Mouse (Mus musculus): ENCODE measurements at regions not wholly inside any gene's neighbourhood (a gene's known extent, or its start where the extent isn't known, plus 50 kb on each side); places are given as distances from the start of the nearest gene placed in this dataset.
"Not testable (repeated sequence)": the region's sequence is repeated elsewhere in the genome, so short reads cannot be mapped to it uniquely, and the experiment has no call there.

DNA sequence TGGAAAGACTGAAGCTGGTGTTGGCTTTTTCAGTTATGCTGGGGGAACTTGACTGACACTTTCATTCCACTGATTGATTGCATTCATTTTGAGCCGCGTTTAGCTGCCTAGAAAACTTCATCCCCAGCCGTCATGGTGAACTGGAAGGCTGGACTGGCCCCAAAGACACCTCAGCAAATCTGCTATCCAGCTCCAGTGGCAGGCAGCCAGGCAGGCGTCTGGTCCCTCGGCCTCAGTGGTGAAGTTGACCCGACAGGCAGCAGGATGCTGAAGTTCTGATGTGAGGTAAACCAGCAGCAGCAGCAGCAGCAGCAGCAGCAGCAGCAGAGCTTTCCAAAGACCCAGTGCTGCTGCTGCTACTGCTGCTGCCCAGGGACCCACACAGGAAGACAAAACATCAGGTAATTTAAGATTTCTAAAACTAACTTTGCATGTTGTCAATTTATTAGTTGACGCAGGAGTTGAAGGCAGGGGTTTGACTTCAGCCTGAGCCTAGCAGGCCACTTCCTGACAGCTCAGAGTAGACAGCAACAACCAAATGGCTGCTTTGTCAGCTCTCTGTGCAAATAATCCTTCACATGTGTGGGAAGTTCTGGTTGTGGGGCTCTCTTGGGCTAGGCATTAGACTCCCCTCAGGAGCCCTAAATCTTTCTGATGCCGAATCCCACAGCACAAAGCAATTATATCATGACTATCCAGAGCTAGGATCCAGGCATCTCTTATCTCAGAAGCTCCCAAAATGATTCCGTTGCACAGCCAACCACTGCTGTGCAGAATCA lies 200.4 kb upstream of the Nhs start:
- DNase-seq (ENCODE audit: low read depth, low spot score) = no peak
- Histone ChIP-seq H3K36me3 (ENCODE audit: control insufficient read depth, insufficient read depth, low read length, poor library complexity, severe bottlenecking) (no peaks in the 10 kb centered on the region), H3K27me3 (ENCODE audit: control insufficient read depth, insufficient read depth, low read length, poor library complexity, severe bottlenecking) (no peaks in the 10 kb centered on the region)

DNA sequence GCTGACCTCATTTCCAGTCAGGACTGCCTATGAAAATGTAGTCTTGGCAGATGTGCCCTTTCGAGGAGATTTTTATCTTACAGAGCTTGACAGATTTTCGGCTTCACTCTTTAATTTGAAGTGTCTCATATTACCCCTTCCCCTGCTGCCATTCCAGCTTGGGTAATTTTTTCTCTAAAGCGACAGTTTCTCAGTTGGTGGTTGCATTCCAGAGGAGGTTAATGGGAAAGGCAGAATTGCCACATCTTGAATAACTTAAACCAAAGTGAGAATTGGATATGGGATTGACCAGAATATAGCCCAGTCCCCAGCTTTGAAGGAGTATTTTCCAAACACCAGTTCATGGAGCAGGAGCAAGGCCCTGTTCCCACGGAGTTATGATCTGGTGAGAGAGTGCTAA lies 188.8 kb upstream of the Nhs start:
- no peak for DNase-seq (ENCODE audit: low read depth, low spot score)
- Histone ChIP-seq H3K36me3 (ENCODE audit: control insufficient read depth, insufficient read depth, low read length, poor library complexity, severe bottlenecking) (no peaks in the 10 kb centered on the region), H3K27me3 (ENCODE audit: control insufficient read depth, insufficient read depth, low read length, poor library complexity, severe bottlenecking) (no peaks in the 10 kb centered on the region)

DNA sequence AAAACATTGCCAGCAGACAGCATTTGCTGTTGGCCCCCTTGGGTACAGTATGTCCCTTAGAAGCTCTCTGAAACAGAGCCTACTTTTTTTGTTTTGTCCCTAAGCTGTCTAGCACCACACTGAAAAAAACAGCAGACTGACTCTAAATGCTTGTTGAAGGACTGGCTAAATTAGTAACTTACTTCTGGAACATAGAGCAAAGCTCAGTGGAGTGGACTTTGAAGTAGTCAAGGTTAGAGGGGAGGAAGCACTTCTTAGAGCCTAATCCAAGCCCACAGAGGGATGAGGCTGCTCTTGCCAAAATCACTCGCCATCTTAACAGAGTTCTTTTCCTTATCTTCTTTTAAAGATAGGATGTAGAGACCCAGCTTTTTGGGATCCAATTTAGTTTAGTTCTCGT lies 188.4 kb upstream of the Nhs start:
- DNase-seq (ENCODE audit: low read depth, low spot score) = no peak
- H3K27me3 ChIP-seq (ENCODE audit: control insufficient read depth, insufficient read depth, low read length, poor library complexity, severe bottlenecking) = no peaks in the 10 kb centered on the region

DNA sequence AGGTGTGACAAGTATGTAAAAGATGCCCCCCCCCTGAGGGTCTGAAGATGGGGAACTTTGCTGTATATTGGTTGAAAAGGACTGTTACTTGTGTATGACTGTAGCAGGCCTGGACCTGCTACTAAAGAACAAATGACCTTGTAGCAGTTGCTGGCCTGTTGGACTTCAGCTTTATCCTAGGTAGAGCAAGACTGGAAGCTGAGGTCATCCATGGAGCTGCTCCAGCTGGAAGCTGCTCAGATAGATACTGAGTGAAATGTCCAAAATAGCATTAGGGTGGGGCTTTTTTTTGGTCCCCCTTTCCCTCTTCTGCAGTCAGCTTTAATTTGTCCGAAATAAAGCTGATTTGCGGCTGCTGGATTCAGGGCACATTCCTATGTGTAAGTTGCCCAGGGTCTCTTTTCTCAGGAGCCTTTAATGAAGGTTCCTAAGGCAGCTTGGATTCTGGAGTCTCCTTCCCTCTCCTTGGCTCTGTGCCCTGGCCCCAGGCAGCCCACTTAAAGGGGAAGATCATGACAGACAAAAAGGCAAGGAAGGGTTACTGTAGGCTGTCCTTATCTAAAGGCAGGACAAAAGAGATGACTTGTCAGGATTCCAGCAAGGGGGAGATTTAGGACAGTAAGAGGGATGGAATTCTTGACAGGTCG lies 186.1 kb upstream of the Nhs start:
- H3K36me3 ChIP-seq (ENCODE audit: control insufficient read depth, insufficient read depth, low read length, poor library complexity, severe bottlenecking) = no peaks in the 10 kb centered on the region
- no peak for DNase-seq (ENCODE audit: low read depth, low spot score)

More for the DNA sequence above, 188.4 kb upstream of the Nhs start:
- H3K36me3 ChIP-seq (ENCODE audit: control insufficient read depth, insufficient read depth, low read length, poor library complexity, severe bottlenecking) = no peaks in the 10 kb centered on the region

DNA sequence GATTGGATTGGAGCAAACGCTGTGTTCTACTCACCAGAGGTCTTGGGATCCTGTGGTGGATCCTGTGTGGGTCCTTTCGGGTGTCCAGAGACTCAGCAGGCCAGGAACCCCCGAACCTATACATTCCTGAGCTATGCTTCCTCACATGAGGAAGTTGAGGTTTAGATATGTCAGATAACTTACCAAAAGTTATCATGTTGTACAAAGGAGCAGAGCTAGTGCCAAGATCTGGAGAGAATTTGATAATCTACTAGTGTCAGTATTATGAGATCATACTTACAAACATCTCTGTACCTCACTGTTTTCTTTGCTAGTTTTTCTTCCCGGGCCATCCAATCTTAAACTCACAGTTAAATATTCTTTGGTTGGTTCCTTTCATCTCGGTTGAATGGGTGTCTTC lies 172.6 kb upstream of the Nhs start:
- H3K27me3 ChIP-seq (ENCODE audit: control insufficient read depth, insufficient read depth, low read length, poor library complexity, severe bottlenecking) = no peaks in the 10 kb centered on the region
- no peak for DNase-seq (ENCODE audit: low read depth, low spot score)
- H3K36me3 ChIP-seq (ENCODE audit: control insufficient read depth, insufficient read depth, low read length, poor library complexity, severe bottlenecking) = no peaks in the 10 kb centered on the region

More for the DNA sequence above, 186.1 kb upstream of the Nhs start:
- no peaks in the 10 kb centered on the region for H3K27me3 ChIP-seq (ENCODE audit: control insufficient read depth, insufficient read depth, low read length, poor library complexity, severe bottlenecking)

DNA sequence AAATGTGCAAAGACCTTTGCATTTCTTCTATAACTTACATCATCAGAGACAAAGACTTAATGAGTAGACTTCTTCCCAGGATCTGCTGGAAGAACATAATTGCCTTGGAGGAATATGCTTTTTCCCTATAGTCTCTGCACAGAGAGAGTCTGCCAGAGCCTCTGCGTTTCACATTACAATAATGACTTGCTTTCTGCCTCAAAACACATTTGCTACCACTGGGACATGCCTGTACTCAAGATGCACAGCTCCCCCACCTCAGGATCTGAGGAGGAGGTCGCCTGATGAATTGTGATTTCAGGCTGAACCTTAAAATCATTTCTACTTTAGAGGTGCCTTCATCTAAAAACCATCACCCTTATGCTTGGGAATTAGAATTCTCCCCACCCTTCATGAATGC lies 148.1 kb upstream of the Nhs start:
- no peak for DNase-seq (ENCODE audit: low read depth, low spot score)
- H3K36me3 ChIP-seq (ENCODE audit: control insufficient read depth, insufficient read depth, low read length, poor library complexity, severe bottlenecking) = no peaks in the 10 kb centered on the region
- H3K27me3 ChIP-seq (ENCODE audit: control insufficient read depth, insufficient read depth, low read length, poor library complexity, severe bottlenecking) = no peaks in the 10 kb centered on the region

DNA sequence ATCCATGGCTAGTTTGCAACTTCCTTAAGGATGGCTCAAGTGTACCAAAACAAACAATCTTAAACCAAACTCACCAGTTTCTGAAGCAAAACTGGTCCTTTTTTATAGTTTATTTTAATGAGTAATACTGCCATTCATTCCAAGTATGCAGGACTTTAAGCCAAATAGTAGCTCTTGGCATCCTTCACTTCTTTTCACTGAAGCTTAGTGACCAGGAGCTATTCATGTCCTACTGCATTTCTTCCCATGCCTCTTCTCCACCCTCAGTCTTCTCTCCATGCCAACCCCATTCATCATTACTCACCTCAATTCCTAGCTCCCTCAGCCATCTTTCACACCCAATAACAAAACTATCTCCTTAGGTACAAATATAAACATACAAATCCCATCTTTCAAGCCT lies 144.6 kb upstream of the Nhs start:
- Histone ChIP-seq H3K36me3 (ENCODE audit: control insufficient read depth, insufficient read depth, low read length, poor library complexity, severe bottlenecking) (no peaks in the 10 kb centered on the region), H3K27me3 (ENCODE audit: control insufficient read depth, insufficient read depth, low read length, poor library complexity, severe bottlenecking) (no peaks in the 10 kb centered on the region)
- DNase-seq (ENCODE audit: low read depth, low spot score) = no peak

DNA sequence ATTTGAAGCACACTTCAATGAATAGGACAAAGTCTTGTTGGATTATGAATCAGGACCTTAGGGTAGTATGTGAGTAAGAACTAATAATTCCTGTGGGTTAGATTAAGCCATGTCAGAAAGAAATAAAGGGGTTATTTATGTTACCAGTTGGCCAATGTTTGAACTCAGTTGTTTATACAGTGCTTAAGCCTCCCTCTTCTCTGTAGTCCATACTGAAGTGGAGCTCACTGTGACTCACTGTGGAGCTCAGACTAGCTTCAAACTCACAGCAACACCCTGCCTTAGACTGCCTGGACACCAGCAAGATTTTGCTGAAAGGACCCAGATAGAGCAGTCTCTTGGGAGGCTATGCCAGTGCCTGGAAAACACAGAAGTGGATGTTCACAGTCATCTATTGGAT lies 143.3 kb upstream of the Nhs start:
- H3K27me3 ChIP-seq (ENCODE audit: control insufficient read depth, insufficient read depth, low read length, poor library complexity, severe bottlenecking) = no peaks in the 10 kb centered on the region
- no peaks in the 10 kb centered on the region for H3K36me3 ChIP-seq (ENCODE audit: control insufficient read depth, insufficient read depth, low read length, poor library complexity, severe bottlenecking)
- no peak for DNase-seq (ENCODE audit: low read depth, low spot score)

DNA sequence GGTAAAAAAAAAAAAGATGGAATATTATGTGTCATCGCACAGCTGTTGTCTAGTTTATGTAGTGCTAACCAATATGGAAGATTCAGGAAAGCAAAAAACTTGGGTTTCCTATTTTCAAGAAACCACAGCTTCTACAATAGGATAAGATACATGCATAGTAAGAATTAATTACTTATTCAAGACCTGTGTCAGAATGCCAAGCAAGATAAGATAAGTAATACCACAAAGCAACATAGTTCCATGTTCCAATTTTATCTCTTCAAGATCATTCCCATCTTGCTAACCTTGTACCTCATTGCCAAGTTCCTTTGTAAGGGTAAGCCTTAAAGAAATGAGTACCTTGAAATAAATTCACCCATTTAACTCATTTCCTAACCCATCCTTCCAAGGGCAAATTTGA lies 131.7 kb upstream of the Nhs start:
- no peaks in the 10 kb centered on the region for H3K27me3 ChIP-seq (ENCODE audit: control insufficient read depth, insufficient read depth, low read length, poor library complexity, severe bottlenecking)
- H3K36me3 ChIP-seq (ENCODE audit: control insufficient read depth, insufficient read depth, low read length, poor library complexity, severe bottlenecking) = no peaks in the 10 kb centered on the region
- DNase-seq (ENCODE audit: low read depth, low spot score) = no peak

DNA sequence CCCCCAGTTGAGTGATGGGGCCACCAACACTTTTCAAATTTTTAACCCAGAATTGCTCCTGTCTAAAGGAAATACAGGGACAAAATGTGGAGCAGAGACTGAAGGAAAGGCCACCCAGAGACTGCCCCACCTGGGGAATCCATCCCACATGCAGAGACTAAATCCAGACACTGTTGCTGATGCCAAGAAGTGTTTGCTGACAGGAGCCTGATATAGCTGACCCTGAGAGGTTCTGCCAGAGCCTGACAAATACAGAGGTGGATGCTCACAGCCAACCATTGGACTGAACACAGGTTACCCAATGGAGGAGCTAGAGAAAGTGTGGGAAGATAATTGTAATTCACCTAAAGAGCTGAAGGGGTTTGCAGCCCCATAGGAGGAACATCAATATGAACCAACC lies 126.6 kb upstream of the Nhs start:
- not testable (repeated sequence) for H3K36me3 ChIP-seq (ENCODE audit: control insufficient read depth, insufficient read depth, low read length, poor library complexity, severe bottlenecking); DNase-seq (ENCODE audit: low read depth, low spot score); H3K27me3 ChIP-seq (ENCODE audit: control insufficient read depth, insufficient read depth, low read length, poor library complexity, severe bottlenecking)

DNA sequence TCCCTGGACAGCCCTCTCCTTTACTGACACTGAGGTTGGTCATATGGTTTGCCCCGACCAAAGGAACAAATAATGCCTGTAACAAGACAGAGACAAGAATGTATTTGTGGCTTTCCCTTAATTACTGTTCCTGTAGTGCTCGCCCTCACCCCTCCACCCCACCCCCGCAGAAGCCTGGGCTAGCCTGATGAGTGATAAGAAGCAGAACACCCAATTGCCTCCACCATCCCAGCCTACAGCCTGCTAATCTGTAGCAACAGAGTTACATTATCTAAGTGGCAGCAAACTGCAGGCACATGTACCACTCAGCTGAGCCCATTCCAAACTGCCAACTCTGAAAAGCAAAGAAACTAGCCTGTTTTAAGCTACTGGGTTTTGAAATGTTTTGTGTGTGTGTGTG lies 124.7 kb upstream of the Nhs start:
- DNase-seq (ENCODE audit: low read depth, low spot score) = no peak
- H3K36me3 ChIP-seq (ENCODE audit: control insufficient read depth, insufficient read depth, low read length, poor library complexity, severe bottlenecking) = no peaks in the 10 kb centered on the region
- H3K27me3 ChIP-seq (ENCODE audit: control insufficient read depth, insufficient read depth, low read length, poor library complexity, severe bottlenecking) = no peaks in the 10 kb centered on the region

DNA sequence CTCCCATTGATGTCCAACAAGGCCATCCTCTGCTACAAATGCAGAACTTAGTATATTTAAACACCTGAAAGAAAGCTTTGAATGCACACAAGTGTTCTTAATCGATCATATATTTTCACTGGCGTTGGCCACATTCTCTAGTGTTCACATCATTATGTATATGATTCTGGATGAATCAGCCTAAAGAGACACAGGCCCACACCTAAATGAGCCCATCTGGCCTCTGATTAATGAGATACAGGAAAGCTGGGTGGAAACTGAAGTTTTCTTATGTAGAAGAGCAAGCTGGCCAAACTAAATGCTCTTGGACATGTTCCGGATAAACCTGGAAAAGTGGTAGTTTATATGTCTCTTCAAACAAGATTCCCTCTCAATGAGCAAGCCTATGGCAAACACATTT lies 123.2 kb upstream of the Nhs start:
- Histone ChIP-seq H3K36me3 (ENCODE audit: control insufficient read depth, insufficient read depth, low read length, poor library complexity, severe bottlenecking) (no peaks in the 10 kb centered on the region), H3K27me3 (ENCODE audit: control insufficient read depth, insufficient read depth, low read length, poor library complexity, severe bottlenecking) (no peaks in the 10 kb centered on the region)
- no peak for DNase-seq (ENCODE audit: low read depth, low spot score)

DNA sequence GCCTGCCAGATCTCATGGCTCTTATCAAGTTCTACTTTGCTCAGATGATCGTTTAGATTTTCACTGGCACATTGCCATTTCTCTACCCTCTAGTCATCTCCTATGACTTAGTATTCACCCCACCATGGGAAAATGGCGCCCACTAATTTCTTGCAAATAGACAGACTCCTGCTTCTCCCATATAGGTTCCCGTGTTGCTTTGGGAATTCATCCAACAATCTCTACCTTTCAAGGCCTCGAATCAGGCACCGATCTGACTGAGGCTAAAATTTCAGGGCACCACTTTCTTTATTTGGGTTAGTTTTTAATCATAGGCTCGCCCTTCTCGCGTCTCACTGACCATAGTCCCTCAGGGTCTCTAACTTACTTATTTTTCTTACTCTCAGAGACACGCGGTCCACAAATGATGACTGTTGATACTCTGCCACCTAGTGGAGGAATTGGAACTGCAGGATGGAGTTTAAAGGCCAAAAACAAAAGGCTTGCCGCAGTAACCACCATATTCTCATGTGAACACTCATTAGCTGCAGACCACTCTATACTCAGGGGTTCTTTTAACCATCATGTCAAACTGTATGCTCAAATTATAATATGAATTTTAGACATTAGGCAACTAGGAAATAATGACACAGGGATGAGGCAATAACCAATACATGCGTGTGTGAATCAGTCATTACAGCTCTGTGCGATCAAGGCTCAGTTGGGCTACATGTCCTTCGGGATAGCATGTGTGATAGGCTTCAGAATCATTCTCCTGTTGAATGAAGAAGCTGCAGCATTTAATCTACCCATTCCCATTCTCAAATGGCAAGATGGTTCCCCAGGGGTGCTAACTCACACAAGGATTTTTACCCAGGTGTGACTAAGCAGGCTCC lies 119.5 kb upstream of the Nhs start:
- Histone ChIP-seq H3K27me3 (ENCODE audit: control insufficient read depth, insufficient read depth, low read length, poor library complexity, severe bottlenecking) (no peaks in the 10 kb centered on the region), H3K36me3 (ENCODE audit: control insufficient read depth, insufficient read depth, low read length, poor library complexity, severe bottlenecking) (no peaks in the 10 kb centered on the region)
- DNase-seq (ENCODE audit: low read depth, low spot score) = peak; percentile 7

DNA sequence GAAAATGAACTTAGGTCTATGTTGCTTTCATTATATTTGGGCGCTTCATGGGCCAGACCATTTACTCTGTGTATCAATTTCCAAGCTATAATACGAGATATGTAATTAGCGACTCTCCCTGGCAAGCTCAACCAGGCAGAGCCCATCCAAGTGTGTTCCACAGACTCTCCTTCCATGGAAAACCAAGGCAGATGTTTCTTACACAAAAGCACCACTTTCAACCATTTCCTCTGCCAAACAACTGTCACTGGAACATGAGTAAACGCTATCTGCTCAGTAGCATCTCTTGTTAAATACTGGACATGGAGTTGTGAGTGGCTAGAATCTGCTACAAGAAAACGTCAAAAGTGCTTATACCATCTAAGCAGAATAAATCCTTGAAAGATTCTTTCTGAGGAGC lies 115.1 kb upstream of the Nhs start:
- no peaks in the 10 kb centered on the region for H3K27me3 ChIP-seq (ENCODE audit: control insufficient read depth, insufficient read depth, low read length, poor library complexity, severe bottlenecking)
- no peaks in the 10 kb centered on the region for H3K36me3 ChIP-seq (ENCODE audit: control insufficient read depth, insufficient read depth, low read length, poor library complexity, severe bottlenecking)
- DNase-seq (ENCODE audit: low read depth, low spot score) = no peak

DNA sequence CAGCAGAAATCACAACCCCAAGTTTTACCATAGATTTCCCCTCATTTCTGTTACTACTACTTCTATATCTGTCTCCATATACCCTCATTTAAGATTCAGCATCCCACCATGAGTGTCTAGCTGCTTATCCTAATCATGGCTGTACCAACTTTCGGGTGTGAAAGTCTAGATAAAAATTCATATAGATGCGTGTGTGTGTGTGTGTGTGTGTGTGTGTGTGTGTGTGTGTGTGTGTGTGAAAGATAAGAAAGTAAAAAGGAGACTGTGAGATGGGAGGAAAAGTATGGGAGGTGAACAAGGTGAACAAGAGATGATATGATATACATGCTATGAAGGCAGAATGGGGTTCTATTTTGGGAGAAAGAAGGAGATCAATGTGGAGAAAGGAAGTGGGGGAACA lies 111.7 kb upstream of the Nhs start:
- Histone ChIP-seq H3K36me3 (ENCODE audit: control insufficient read depth, insufficient read depth, low read length, poor library complexity, severe bottlenecking) (no peaks in the 10 kb centered on the region), H3K27me3 (ENCODE audit: control insufficient read depth, insufficient read depth, low read length, poor library complexity, severe bottlenecking) (no peaks in the 10 kb centered on the region)
- no peak for DNase-seq (ENCODE audit: low read depth, low spot score)

All from splenic B cell, adult 2 months (primary cell).